In the genomic region with DNA sequence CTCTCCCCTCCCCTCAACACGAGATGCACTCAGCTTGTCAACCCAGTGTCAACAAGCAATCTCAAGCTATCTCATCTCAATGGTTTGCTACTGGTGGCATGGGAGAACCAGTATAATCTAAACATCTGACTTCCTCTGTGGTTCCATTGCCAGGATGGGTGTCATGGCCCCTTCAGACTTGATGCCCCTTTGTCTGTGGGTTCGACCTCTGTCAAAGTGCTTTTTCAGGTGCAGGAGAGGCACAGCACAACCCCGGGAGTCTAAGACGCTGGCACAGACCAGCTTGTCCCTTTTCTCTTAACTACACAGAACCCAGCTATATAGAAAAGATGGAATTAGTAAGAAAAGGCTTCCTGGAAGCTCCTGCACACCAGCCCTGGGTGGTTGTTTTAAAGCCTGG, we compare ENCODE assay signal across 21 mouse cellular contexts. TPM values are rescaled to one million over a fixed set of nuclear protein-coding genes. Genes with fewer than 3 reads are reported as not detected.
DNase-seq lines count a peak whose midpoint lies in the region; ATAC-seq and TF ChIP-seq lines count a peak whose summit lies in the region.
"Had no signal": no experiment of that assay in that cellular context is flagged by ENCODE, and none has a peak within 500 bp of the region (broad histone marks: within the 10 kb centered on the region; RNA-seq: fewer than 3 reads in every experiment).

No protein-coding gene starts in this region.

- H3K9ac ChIP-seq in intestine, postnatal 0 days (ENCODE audit: low read depth, low read length), result no peak overlapping the region
- H3K9ac ChIP-seq in intestine, embryonic 15.5 days, result no peak overlapping the region
- H3K9ac ChIP-seq in midbrain, embryonic 13.5 days (replicated peaks), result no peak overlapping the region
- H3K9ac ChIP-seq: embryonic facial prominence, embryonic 13.5 days; embryonic facial prominence, embryonic 15.5 days; forebrain, embryonic 13.5 days had no signal

- peaks cover 3% of the 10 kb centered on the region for H3K4me1 ChIP-seq in intestine, postnatal 0 days (replicated peaks; ENCODE audit: control insufficient read depth, insufficient read depth, low read length)
- no peaks in the 10 kb centered on the region for H3K4me1 ChIP-seq in intestine, embryonic 15.5 days (replicated peaks)
- no peaks in the 10 kb centered on the region for H3K4me1 ChIP-seq in midbrain, embryonic 13.5 days (replicated peaks)
- H3K4me1 ChIP-seq: embryonic facial prominence, embryonic 13.5 days; embryonic facial prominence, embryonic 15.5 days; forebrain, embryonic 13.5 days had no signal

- TF ChIP-seq CTCF in intestine, postnatal 0 days (IDR thresholded peaks at IDR 0.05; ENCODE audit: low read depth), result no peak

- H3K4me2 ChIP-seq in intestine, postnatal 0 days (replicated peaks; ENCODE audit: low read depth), result no peak overlapping the region
- no peak overlapping the region for H3K4me2 ChIP-seq in intestine, embryonic 15.5 days (replicated peaks)
- H3K4me2 ChIP-seq in midbrain, embryonic 13.5 days (replicated peaks), result no peak overlapping the region
- H3K4me2 ChIP-seq: embryonic facial prominence, embryonic 13.5 days; embryonic facial prominence, embryonic 15.5 days; forebrain, embryonic 13.5 days had no signal

- 89% methylated on average over 4 of the region's 4 CpGs for WGBS in intestine, postnatal 0 days
- 89% methylated on average over 4 of the region's 4 CpGs for WGBS in intestine, embryonic 15.5 days
- WGBS in midbrain, embryonic 13.5 days, result 88% methylated on average over 4 of the region's 4 CpGs

- no peaks in the 10 kb centered on the region for H3K9me3 ChIP-seq in intestine, postnatal 0 days (ENCODE audit: control insufficient read depth)
- H3K9me3 ChIP-seq in intestine, embryonic 15.5 days, result no peaks in the 10 kb centered on the region
- no peaks in the 10 kb centered on the region for H3K9me3 ChIP-seq in midbrain, embryonic 13.5 days
- H3K9me3 ChIP-seq: embryonic facial prominence, embryonic 13.5 days; embryonic facial prominence, embryonic 15.5 days; forebrain, embryonic 10.5 days; forebrain, embryonic 13.5 days had no signal

- no peaks in the 10 kb centered on the region for H3K36me3 ChIP-seq in intestine, postnatal 0 days (ENCODE audit: control insufficient read depth, insufficient read depth)
- no peaks in the 10 kb centered on the region for H3K36me3 ChIP-seq in intestine, embryonic 15.5 days
- H3K36me3 ChIP-seq in midbrain, embryonic 13.5 days, result no peaks in the 10 kb centered on the region
- H3K36me3 ChIP-seq: embryonic facial prominence, embryonic 13.5 days; embryonic facial prominence, embryonic 15.5 days; forebrain, embryonic 10.5 days had no signal

- DNase-seq in heart, adult 11 months, result peak; percentile 75
- DNase-seq in heart, adult 8-10 months (ENCODE audit: low spot score), result no peak
- DNase-seq: adrenal gland, adult 2 months; adrenal gland, postnatal 10 days; adrenal gland, postnatal 25 days; cerebellum, adult 11 months; cerebellum, adult 18-20 months; cerebellum, adult 8-10 months; cerebellum, adult 9-11 months; cerebellum, postnatal 14 days; cerebellum, postnatal 36 days; embryo, embryonic 11 days had no signal

- no peak overlapping the region for H3K4me3 ChIP-seq in intestine, postnatal 0 days (ENCODE audit: low read depth, low read length)
- no peak overlapping the region for H3K4me3 ChIP-seq in intestine, embryonic 15.5 days (replicated peaks)
- no peak overlapping the region for H3K4me3 ChIP-seq in midbrain, embryonic 13.5 days (replicated peaks)
- H3K4me3 ChIP-seq: embryonic facial prominence, embryonic 13.5 days; embryonic facial prominence, embryonic 15.5 days; erythroblast, embryonic 14.5 days; forebrain, embryonic 10.5 days; forebrain, embryonic 13.5 days had no signal

- no peak for ATAC-seq in intestine, postnatal 0 days
- ATAC-seq in intestine, embryonic 15.5 days, result no peak
- ATAC-seq in midbrain, embryonic 13.5 days, result no peak
- ATAC-seq: forebrain, embryonic 13.5 days; forebrain, embryonic 16.5 days had no signal

- H3K27me3 ChIP-seq in intestine, postnatal 0 days (replicated peaks; ENCODE audit: control insufficient read depth, insufficient read depth, low read length), result no peaks in the 10 kb centered on the region
- H3K27me3 ChIP-seq in intestine, embryonic 15.5 days (replicated peaks), result no peaks in the 10 kb centered on the region
- H3K27me3 ChIP-seq in midbrain, embryonic 13.5 days, result no peaks in the 10 kb centered on the region
- H3K27me3 ChIP-seq: embryonic facial prominence, embryonic 13.5 days; embryonic facial prominence, embryonic 15.5 days; forebrain, embryonic 13.5 days had no signal

- peak overlapping the region; percentile 28; the same call in 1 of the 2 replicates for H3K27ac ChIP-seq in intestine, postnatal 0 days (ENCODE audit: low read depth, low read length)
- H3K27ac ChIP-seq in intestine, embryonic 15.5 days, result no peak overlapping the region
- H3K27ac ChIP-seq in midbrain, embryonic 13.5 days, result no peak overlapping the region
- H3K27ac ChIP-seq: embryonic facial prominence, embryonic 13.5 days; embryonic facial prominence, embryonic 15.5 days; forebrain, embryonic 10.5 days; forebrain, embryonic 13.5 days had no signal

RNA-seq across cellular contexts. Expression of a gene that starts 56.0 kb away (rescaled TPM):
- total RNA-seq in heart, adult 8-10 months (2022), result 1 to 10 TPM; 6.8 to 9.4 (median 7.2) TPM
- polyA plus RNA-seq in intestine, postnatal 0 days (2015; fragmentation: Nextera tagmentation; extraction: Ambion mirVana), result 17.9 and 20.7 TPM in 2 replicates
- 13.7 and 14.8 TPM in 2 replicates for polyA plus RNA-seq in intestine, embryonic 15.5 days (2015; fragmentation: Nextera tagmentation; extraction: Ambion mirVana)
- polyA plus RNA-seq in midbrain, embryonic 13.5 days (2015; fragmentation: Nextera tagmentation; extraction: Ambion mirVana), result 12.6 and 14.8 TPM in 2 replicates
- polyA plus RNA-seq: erythroblast, embryonic 14.5 days had no signal
